Mouse (Mus musculus) heart, postnatal 14 days (tissue): ENCODE measurements around the gene Sh3bp5l. TPM values are rescaled to one million over a fixed set of nuclear protein-coding genes. Genes with fewer than 3 reads are reported as not detected.
"Not testable (repeated sequence)": the region's sequence is repeated elsewhere in the genome, so short reads cannot be mapped to it uniquely, and the experiment has no call there.

Experiments
- DNase-seq, 2 experiments: peaks; one replicate each; pipeline ENCODE4 v3.0.0; 2021 to 2022
- intact Hi-C: fragments of 180-260 bp; cut with DNase I; formaldehyde crosslinking; loops from one replicate; pipeline ENCODE4 v1.15.1; 2025
- total RNA-seq, 2 experiments: library from RNA; stranded (reverse); gene quantifications; 2 replicates each; pipeline ENCODE4 v1.2.3; 2021

The Sh3bp5l gene
- total RNA-seq, 2 experiments from 2014 or later, result 45.6 to 49.5 TPM

DNA sequence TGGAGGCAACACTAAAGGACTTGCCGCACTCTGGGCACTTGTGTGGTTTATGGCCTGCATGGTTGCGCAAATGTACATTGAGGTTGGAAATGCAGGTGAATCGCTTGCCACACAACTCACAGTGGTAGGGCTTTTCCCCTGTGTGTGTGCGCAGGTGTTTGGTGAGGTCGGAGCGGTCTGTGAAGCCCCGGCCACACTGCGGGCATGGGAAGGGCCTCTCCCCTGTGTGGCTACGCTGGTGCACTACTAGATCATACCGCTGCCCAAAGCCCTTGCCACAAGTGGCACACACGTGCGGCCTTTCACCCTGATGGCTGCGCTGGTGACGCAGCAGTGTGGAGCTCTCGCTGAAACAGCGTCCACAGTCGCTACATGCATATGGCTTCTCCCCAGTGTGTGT is 14.2 kb upstream of the Sh3bp5l start:
- intact Hi-C loops, result no loop called here
- DNase-seq, result no peak

DNA sequence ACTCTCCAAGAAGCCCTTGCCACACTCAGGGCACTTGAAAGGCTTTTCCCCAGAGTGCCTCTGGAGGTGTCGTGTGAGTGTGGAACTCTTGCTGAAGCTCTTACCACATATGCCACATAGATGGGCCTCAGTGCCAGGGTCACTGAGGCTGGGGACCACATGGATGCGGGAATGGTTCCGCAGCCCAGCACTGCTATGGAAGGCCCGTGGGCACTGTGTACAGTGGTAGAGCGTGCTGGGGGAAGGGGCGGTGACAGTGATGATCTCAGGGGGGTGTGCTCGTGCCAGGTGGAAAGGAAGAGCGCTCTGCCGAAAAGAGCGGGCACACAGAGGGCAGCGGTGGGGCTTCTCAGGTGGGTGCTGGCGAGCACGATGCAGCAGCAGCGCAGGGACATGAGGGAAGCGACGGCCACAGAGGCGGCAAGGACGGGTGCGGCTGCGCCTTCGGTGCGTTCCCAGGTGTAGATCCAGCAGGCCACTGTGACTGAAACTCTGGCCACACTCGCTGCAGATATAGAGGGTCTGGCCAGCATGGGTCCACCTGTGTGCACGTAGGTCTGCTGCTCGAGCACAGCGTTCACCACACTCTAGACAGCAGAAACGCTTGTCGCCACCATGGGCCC is 13.6 kb upstream of the Sh3bp5l start:
- intact Hi-C loops, result no loop called here
- no peak for DNase-seq

DNA sequence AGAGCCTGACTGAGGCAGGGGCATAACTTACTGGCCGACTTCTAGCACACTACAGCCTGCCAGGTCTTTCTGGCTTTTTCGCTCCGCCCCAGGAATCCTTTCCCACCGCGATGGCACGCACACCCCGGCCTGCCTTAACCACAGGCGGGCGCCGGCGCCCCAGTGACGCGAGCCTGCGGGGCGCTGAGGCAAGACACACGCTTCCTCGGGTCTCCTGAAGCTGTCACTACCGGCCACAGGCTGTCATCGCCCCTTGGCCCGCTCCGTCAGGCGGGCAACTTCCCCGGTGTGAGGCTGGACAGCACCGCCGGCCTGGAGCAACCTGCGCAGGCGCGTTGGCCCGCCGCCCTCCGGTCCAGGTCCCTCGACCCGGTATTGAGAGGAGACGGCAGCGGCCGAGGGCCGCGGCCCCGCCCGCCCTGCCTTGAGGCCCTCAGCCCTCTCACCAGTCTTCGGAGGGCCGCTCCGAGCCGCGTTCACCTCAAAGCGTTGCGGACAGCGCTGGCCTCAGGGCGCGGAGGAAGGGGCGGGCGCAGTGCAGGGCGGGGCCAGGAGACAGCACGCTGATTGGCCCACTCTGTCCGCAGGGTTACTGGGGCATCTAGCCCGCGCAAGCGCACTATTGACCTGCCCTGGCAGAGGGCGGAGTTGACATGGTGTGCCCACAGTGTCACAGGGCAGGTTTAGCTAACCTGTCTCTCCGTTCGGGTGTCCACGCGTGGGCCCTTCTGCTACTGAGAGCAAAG is 7.5 kb upstream of the Sh3bp5l start:
- intact Hi-C loops, result loop anchor here (2.0 kb wide), 1 partner anchor 16 kb away; the partner anchor contains the start of gene Zfp692
- peak; percentile 97 to 98 for DNase-seq

DNA sequence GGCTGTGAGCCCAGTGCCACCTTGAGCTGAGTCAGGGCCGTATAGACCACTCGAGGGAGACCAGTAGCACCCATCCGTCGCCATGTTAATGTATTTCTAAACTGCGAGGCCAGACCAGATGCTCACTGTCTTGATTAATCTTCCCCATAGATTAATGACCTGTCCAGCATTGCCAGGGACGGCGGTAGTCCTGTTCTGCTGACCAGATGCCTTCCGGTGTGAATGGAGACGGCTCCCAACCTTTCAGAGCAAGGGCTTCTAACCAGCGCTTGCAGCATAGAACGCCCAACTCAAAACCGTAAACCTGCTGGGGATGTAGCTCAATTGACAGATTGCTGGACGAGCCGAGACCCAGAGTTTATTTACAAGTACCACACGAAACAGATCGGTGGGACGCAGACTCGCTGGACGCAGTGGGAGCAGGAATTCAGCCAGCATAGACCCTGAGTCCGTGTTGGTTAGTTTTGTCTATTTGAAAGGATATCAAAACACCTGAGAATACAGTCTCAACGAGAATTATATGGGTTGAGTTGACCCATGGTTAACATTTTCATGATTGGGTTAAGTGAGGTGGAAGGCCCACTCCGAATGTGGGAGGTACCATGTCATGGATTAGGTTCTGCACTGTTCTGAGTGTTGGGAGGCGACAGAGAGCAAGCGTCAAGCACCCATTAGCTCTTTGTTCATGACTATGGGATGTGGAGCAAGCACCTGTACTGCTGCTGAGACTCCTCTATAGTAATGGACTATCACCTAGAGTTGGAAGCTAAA is 6.8 kb upstream of the Sh3bp5l start:
- no peak for DNase-seq
- intact Hi-C loops, result loop anchor here (2.0 kb wide), 1 partner anchor 17 kb away; the partner anchor contains the start of gene Zfp692

DNA sequence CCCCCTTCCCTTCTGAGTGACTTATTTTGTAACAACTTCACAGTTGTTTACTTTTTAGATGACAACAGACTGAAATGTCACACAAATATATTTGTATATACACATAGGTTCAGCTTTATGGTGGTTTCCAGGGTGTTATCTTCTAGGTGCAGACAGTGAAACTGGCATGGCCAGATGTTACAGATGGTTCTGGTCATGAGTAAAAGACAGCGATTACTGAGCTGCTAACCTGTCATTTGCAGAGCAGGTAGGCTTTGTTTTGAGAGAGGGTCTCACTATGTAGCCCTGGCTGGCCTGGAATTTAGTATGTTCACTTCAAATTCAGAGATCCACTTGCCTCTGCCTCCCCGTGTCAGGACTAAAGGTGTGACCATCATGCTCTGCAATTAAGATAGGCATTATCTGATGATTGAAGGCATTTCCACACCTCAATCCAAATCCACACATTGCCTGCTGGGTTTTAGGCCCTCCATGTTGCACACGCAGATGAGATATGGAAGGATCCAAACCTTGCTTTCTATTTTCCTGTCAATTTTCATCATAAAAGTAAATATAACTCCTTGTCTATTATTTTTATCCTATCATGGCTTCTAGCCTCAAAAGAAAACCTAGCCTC is 5.8 kb upstream of the Sh3bp5l start:
- no peak for DNase-seq
- intact Hi-C loops, result no loop called here

DNA sequence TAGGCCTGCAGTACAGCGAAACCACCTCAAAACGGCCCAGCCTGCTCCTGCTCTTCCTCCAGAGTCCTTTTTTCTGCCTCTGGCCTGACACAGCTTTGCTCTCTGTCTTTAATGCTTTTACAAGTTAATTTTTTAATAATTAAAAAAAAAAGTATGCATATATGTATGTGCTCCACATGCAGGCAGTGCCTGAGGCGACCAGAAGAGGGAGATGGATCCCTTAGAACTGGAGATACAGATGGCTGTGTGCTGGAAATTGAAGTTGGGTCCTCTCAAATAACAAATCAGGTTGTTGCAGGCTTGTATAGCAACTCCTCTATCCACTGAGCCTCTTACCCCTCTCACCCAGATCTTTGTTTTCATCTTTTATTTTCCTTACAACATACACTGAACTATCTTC is 3.7 kb upstream of the Sh3bp5l start:
- intact Hi-C loops, result no loop called here
- no peak for DNase-seq

DNA sequence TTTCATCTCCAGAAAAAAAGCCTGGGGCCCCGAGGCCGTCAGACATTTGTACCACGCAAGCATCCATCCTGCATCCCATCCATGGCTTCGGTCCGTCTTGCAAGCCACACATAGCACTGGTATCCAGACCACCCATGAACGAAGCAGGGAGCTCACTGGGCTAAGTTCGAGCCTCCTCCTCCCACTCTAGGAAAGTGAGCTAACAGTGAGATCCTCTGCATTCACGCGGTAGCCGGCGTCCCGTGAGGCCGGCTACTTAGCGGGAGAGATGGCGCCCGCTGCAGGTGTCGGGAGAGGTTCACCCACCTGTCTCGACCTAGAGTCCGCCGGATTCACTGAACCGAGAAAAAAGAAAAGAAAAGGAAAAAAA is 633 bp upstream of the Sh3bp5l start:
- intact Hi-C loops, result no loop called here
- DNase-seq, result no peak

DNA sequence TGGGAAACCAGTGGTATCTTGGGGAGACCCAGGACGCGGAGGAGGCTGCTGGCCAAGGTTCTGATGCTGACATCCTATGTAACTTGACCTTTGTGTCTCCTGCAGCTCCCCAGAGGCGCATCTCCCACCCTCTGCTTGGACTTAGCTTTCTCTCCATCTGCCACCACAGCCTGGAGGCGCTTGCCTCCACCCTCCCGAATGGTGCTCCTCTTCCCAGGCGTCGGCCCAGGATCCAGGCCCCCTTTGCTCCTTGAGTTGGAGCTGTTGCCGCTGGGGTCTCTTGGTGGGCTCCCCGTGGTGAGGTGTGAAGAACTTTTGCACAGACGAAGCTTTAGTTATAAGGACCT is 598 bp downstream of the Sh3bp5l start:
- no peak for DNase-seq
- intact Hi-C loops, result no loop called here

DNA sequence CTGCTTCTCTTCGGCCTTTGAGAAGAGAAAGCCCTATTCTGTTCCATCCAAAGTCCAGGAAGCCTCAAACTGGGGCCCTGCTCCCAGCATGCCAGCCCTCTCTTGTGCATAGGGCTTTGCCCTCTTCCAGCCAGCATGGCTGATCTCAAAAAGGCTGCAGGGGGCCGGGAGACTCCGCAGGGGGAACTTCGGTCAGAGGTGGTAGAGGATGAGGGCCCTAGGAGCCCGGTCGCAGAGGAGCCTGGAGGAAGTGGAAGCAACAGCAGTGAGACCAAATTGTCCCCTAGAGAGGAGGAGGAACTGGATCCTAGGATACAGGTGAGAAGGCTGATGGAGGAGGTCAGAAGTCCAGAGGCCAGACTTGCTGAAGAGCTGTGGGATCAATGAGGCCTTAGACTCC is 1.0 kb downstream of the Sh3bp5l start:
- intact Hi-C loops, result no loop called here

DNA sequence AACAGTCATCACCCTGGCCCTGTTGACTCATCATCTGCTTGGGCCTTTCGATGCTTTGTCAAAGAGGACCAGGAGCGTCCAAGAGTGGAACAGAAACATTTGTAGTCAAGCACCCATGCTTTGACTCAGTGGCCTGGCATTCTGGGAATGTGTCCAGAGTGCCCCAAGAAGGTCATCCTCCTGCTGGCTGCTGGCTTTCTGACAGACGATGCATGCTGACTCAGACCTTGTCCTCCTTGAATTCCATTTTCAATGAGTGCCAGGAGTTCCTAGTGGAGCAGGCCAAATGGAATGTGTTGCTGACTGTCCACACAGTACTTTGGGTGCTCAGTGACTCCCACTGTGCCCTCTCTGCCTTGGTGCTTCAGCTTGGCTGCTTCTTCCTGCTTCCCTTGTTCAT is 4.2 kb downstream of the Sh3bp5l start:
- DNase-seq, result peak; percentile 29 to 49
- intact Hi-C loops, result no loop called here

More for the DNA sequence above, 1.0 kb downstream of the Sh3bp5l start:
- DNase-seq, result no peak

DNA sequence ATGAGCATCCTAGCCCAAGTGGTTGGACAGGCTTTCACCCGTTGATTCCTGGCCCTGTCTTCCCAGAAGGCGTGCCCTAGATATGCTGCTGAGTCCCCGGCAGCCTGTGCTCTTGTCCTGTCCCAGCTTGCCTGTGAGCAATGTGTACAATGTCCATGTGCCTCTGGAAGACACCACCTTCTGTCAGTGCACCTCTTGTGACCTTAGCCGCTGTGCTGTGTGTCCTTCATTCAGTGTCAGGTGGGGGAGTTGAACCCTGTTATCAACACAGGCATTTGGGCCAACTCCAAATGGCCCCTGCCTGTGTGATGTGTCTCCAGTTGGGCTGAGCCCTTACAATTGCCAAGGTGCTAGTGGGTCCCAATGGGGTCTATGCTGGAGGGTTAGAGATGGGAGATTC is 16.2 kb downstream of the Sh3bp5l start:
- intact Hi-C loops, result no loop called here

DNA sequence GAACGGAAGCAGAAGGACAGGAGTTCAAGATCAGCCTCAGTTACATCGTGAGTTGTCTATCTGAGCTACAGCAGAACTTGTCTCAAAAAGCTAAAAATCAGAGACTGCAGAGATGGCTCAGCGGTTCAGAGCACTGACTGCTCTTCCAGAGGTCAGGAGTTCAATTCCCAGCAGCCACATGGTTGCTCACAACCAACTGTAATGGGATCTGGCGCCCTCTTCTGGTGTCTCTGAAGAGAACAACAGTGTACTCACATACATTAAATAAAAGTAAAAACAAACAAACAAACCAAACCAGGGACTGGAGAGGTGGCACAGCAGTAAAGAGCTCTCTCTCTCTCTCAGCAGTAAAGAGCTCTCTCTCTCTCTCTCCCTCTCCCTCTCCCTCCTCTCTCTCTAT is 20.1 kb downstream of the Sh3bp5l start:
- intact Hi-C loops, result no loop called here
- no peak for DNase-seq

More for the DNA sequence above, 16.2 kb downstream of the Sh3bp5l start:
- peak in 1 of 2 experiments; percentile 14 for DNase-seq

DNA sequence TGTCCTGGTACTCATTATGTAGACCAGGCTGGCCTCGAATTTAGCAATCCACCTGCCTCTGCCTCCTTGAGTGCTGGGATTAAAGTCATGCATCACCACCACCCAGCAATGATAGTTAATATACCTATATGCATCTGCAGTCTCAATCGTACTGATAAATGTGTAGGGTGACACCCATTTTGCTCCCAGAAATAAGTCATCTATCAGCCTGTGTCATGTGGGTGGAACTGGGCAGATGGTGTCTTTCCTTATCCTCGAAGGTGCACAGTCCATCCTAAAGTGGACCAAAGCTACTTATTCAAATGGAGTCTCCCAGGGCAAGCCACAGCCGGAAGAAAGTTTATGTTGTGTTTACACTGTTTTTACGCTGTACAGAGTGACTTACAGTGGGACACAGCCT is 20.7 kb downstream of the Sh3bp5l start:
- intact Hi-C loops, result no loop called here

DNA sequence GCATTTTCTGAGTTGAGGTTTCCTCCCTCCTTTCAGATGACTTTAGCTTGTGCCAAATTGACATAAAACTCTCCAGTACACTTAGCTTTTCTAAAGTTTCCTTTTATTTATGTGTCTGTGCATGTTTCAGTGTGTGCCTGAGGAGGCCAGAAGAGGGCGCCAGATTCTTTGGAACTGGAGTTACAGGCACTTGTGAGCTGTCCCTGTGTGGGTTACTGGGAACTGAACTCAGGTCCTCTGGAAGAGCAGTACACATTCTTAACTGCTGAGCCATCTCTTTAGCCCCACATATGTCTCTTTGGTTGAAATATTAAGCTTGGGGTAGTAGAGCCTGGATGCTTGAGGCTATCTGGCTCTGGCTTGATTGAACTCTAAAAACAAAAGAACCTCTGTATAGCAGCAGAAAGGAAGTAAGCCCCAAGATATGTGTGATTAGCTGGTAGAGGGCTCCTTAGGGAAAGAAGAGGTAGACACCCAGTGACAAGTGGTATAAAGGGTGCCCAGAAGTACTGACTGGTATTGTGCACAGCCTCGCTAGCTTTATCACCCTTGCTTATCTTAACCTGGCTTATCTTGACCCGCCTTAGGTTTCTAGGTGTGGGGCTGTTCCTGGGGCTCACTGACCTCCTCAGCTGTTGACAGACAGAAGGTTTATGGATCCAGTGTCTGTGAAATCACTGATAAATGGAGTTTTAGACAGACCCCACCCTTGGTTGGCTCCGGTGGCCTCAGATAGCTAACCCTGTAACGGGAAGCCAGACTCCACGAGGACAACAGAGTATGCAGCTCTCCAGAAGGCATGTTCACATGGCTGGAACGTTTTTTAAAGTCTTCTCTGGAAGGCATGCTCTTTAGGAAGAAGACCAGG is 22.4 kb downstream of the Sh3bp5l start:
- DNase-seq, result no peak
- intact Hi-C loops, result no loop called here

More for the DNA sequence above, 20.7 kb downstream of the Sh3bp5l start:
- DNase-seq, result no peak

DNA sequence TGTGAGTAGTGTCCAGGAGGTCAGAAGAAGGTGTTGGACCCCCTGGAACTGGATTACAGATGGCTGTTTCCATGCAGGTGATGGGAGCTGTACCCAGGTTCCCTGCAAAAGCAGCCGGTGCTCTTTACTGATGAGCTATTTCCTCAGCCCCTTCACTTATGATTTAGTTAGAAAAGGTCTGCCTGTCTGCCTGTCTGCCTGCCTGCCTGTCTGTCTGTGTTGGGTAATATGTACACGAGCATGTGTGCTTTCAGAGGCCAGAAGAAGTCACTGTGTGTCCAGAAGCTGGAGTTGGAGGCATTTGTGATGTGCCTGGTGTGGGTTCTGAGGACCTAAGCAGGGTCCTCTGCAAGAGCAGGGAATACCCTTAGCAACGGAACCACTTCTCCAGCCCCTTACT is 23.2 kb downstream of the Sh3bp5l start:
- intact Hi-C loops, result no loop called here
- no peak for DNase-seq

DNA sequence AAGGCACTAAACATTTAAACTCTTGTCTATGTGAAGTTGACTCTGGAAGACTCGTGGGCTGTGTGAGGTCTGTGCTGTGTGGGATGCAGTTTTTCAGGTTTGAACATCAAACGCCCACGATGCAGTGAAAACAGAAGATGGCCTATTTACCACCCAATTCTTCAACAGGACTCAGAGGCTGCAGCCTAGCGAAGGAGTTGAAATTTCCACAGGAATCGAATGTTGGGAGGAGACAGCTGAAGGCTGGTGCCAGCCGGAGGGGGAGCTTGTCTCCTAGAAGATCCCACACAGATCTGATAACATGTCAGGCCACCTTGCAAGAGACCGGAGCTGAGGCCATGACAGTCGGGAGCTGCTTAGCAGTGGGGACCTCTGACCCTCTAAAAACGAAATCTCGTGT is 24.0 kb downstream of the Sh3bp5l start:
- DNase-seq, result no peak
- intact Hi-C loops, result no loop called here

DNA sequence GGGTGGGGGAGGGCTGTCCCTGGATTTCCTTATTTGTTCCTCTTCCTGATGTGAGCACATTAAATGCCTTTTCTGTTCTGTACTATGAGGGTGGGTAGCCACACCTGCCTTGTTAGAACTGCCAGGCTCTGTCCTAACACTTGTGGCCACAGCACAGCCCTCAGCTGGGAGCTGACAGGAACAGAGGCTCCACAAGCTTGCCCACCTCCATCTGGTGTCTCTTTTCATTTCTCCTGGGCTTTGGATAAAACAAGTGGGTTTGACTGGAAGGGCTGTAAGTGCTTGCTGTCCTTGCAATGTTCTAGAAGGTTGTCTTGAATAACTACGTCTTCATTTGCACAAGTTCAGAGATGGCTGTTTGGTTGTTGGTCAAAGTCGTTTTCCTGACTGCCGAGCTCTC is 24.4 kb downstream of the Sh3bp5l start:
- DNase-seq, result no peak
- intact Hi-C loops, result no loop called here

DNA sequence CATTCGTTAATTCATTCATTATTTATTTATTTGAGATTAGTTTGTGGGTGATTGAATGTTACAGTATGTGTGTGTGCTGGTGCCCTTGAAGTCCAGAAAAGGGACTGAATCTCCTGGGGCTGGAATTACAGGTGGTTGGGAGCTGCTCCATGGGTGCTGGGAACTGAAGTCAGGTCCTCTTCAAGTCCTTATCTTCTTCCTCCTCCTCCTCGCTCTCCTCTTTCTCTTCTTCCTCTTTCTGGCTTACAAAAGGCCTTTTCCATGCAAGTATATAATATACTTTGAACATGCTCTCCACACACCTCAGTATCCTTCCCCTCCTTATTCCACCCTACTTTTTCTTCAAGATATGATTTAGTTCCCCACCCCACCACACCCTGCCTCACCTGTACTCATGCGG is 26.5 kb downstream of the Sh3bp5l start:
- no peak for DNase-seq

DNA sequence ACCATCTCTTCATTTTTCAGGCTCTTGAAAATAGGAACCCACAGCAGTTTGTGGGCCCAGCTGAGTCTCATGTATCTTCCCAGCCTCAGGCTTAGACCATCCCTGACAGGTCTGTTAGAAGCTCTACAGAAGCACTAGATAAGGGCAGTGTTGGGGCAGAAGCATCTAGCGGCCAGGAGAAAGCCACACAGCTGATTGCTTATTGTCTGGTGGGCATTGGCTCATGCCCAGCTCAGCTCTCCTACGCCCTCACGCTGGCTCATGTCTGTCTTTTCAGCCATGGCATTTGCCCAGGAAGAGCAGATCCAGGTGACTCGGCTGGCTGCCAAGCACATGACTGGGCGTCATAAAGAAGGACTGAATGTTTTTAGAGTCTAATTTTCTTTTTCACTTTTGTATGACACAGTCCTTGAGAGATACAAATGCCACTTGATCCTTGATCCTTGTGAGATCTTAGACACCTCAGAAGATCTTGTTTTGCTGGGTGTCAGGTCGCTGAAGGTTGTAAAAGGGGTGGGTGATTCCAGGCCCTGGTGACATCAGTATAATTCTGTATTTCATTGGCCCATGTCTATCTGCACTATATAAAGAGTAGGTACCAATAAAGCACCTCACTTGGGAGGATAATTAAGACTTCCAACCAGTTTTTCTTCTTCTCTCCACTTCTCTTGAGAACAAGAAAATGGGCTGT is 27.5 kb downstream of the Sh3bp5l start:
- intact Hi-C loops, result no loop called here
- no peak for DNase-seq

More for the DNA sequence above, 26.5 kb downstream of the Sh3bp5l start:
- intact Hi-C loops, result no loop called here

DNA sequence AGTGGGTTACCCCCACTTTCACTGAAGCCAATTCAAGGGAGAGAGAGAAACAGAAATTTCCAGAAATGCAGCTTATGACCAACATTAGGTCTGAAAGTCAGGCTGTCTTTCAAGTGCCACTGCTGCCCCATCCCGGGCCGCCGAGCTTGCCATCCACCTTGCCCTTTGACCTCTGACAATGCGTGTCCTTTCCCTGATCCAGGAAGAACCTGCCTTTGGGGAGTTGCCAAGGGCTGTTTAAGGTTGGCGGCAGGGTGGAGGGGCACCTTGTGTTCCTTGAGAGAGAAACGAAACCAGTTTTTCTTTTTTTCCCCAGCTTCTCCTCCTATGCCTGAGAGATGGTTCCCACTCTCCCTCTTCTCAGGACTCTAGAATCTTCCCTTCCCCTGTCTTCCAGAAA is 32.0 kb downstream of the Sh3bp5l start:
- intact Hi-C loops, DNase-seq: not testable (repeated sequence)
